Mouse (Mus musculus) heart, adult 11 months (tissue): ENCODE data around the gene Card6.

Experiments used
- DNase-seq: peaks from one replicate; pipeline ENCODE4 v3.0.0; 2022

Gene Card6

GRCm38 (mm10) chr15:5081235-5081634, 27.1 kb downstream of the Card6 start:
- peak; percentile 79 for DNase-seq

GRCm38 (mm10) chr15:5068801-5069518, 39.4 kb downstream of the Card6 start:
- DNase-seq: peak; percentile 94

DNA sequence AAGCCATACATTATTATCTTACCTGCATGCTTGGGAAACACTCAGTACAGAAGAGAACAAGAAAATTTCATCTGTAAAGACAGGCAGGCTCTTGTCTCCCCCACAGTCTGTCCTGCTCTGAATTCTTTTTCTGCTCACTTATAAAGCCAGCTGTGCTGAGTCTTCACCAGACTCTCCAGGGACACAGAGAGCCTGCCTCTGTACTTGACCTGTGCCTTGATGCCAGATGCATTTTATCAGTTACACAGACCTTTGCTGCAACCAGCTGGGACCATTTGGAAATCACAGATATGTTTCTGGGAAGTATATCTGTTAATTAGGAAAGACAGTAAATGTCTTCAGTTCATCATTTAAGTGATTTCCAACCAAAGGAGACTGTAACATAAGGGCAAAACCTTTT, 44.7 kb downstream of the Card6 start, which contains the start of gene C7:
TSS of gene C7 (minus strand) at position 106 of the 400 bp plus-strand sequence.
- peak; percentile 97 for DNase-seq
